Mouse (Mus musculus): Measurements from ENCODE around the gene Bcl2.
"Not testable (repeated sequence)": the region's sequence is repeated elsewhere in the genome, so short reads cannot be mapped to it uniquely, and the experiment has no call there.

Gene Bcl2

DNA sequence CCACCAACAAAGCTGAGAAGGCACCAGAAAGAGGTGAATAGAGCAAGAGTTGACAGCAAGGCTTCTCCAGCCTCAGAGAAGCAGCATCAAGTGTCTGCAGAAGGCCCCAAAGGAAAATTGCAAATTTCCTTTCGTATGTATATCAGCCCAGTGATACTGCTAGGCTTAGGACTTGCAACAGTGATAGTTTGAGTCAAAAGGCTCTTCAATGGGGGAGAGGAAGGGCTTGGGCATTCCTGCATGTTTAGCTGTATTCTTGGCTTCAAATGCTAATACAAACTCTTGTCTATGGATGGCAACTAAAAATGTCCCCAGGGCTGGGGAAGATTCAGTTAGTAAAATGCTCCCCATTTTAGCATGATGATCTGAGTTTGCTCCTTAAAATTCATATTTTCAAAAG, 149.6 kb downstream of the Bcl2 start:
- intact Hi-C loops (cut with DNase I): no loop called here

DNA sequence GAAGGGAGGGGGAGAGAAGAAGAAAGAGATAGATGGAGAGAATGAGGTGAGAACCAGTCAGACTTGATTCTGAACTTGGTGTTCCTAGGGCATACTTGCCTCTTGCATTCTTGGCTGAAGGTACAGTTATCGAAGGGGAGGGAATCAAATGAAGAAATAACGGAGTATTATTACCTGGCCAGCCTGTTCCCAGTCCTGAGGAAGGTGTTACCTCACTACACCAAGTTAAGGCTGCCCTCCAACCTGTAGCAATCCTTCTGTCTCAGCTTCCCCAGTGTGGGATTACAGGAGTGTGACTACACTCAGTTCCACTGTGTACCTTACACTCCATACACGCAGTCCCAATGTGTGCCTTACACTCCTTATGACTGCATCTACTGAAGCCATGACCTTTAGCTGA, 151.3 kb downstream of the Bcl2 start:
- intact Hi-C loops (cut with DNase I): no loop called here

DNA sequence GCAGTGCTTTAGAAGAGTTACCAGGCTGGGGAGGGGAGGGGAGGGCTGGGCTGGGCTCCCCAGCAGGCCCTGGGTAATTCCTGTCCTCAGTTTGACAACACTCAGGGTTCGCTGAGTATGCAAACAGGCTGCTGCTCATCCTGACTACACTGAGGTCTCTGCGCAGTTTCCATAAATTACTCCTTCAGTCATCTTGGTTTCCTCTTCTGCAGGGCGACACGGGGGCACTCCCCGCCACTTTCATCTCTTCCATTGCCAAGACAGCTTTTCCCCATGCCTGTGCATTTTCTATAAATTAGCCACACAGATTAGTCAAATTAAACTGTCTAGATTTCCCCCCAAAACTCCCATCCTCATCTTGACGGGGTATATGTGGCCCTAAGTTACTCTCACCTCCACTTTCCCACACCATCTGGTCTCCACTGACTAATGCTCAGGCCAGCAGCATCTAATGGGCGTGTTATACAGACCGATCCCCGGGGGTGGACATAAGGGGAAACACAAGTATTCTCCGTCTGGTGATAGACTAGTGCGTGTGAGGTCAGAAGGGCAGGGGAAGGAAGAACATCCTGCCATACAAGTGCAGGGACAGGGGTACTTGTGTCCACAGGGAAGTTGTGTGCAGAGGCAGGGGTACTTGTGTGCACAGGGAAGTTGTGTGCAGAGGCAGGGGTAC, 152.9 kb downstream of the Bcl2 start:
- intact Hi-C loops (cut with DNase I): no loop called here

DNA sequence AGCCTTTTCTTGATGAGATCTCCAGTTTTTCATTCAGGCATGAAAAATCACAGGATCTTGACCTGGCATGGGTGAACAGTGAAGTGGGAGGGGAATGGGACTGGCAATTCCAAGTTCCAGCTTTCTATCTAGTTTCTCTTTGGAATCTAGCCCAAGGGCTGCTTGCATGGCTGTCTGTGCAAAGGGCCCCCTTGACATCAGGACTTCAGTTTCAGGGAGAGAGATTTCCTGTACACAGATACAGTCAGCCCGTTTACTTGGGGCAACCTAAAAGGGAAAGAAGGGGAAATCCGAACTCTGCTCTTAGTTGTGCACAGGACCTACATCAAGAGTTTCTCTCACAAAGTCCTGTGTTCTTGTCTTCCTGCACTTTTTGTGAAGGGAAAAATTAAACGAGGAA, 154.0 kb downstream of the Bcl2 start:
- intact Hi-C loops (cut with DNase I): no loop called here

DNA sequence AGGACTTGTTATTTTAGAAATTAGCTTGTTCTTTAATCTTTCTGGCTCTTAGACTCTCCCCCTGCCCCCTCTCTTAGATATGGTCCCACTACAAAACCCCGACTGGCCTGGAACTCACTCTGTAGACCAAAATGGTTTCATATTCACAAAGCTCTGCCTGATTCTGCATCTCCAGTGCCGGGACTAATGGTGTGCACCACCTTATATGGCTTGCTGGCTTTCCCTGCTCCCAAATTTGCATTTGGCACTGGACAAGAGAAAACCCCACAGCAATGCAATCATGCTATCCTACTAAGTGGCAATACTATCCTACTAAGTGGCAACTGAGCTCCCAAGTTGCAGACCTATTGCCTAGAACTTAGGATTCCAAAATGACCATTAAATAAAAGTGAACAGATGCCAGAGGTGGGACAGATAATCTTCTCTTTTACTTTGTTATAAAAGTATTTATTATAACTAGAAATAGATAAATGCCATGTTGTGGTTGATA, 154.9 kb downstream of the Bcl2 start:
- intact Hi-C loops (cut with DNase I): no loop called here

DNA sequence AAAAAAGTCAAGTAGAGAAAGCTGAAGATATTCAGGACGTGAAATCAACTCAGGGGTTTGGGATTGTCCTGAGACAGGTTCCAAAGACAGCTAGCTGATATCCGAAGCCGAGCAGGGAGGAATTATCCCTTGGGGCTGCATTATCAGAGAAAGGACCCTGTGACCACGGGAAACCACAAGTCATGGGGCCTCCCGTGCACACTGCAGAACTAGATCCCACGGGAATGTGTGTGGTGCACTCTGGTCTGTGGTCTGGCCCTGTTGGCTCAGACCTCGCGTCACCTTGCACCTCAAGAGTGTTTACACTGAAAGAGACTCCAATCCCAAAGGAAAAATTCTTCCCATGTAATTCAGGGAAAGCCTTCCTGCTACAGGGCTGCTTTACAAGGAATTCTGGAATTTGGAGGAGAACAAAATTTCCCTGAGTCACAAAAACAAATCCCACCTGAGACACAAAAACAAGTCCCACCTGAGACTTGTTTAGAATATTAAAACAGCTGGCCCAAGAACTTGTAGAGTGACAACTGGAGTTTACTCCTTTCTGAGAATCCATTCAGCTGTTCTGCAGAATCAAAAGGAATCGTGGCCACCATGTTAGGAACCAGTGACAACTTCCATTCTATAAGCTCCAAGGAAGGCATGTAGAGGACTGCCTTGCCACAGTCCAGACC, 158.4 kb downstream of the Bcl2 start:
- intact Hi-C loops (cut with DNase I): no loop called here

DNA sequence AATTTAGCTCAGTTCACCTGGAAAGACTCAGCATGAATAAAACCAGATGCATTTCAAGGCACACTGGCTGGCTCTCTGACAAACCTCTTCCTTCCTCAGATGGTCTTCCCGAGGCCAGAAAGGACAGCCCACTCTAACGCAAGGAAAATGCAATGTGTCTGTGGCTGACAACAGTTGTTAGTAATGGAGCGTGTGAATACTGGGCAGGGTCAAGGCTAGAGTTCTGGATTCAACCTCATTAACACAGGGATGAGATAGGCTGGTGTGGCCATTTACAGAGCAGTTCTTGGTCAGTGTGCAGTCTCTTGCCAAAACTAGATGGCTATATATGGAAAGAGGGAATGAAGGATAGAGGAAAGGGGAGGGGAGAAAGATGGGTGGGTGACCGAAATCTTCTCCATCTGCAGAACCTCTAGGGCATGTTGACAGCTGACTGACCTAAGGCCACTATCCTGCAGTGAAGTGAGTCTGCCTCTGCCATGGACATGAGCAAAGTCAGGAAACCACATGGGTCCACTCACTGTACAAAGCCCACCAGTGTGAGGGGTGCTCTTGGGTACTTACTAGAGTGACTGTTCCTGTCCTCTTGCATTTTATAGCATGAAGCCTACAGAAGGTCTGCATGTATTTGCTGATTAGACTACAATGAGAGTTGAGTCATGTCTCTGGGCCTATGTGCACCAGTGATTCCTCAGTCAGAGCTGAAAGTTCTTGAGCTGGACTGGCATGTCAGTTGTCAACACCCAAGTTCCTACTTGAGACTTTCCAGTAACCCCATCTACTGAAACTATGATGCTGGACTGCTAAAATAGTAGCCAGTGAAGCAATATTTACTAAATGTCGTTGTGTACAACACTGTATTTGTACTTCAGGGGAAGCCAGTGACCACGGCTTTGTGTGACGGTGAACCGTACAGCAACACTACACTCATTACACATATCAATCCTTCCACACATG, 159.9 kb downstream of the Bcl2 start:
- intact Hi-C loops (cut with DNase I): no loop called here

DNA sequence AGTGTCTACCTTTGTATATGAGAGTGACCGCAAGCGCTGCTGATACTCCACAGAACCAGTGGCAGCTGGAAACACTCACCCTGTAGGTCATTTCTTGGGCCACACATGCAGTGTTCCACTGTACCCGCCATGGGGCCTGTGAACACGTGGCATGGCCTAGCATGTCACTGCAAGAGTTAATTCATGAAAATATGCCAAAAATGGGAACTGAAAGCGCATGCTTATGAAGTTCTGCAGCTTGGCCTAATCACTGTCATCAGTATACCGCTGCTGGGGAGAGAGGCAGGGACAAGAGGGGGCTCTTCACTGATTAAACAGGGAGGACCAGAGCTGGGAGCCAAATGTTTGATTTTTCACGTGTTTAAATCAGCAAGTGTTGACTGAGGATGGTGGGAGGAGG, 161.2 kb downstream of the Bcl2 start:
- intact Hi-C loops (cut with DNase I): no loop called here

DNA sequence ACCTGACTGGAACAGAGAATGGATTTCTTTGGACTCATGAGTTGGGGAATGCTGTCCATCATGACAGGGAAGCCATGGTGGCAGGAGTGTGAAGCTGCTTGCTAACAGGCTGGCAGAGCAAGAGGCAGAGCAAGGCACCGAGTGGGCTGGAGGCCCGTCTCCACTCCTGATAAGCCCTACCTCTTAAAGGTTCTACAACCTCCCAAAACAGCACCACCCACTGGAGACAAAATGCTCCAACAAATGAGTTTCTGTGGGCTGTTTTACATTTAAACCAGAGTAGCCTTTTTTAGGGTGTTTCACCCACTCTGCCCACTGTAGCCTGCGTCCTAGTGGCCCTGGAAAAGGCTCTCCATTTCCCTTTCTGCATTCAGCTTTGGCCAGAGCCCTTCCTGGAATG, 163.5 kb downstream of the Bcl2 start:
- intact Hi-C loops (cut with DNase I): no loop called here

DNA sequence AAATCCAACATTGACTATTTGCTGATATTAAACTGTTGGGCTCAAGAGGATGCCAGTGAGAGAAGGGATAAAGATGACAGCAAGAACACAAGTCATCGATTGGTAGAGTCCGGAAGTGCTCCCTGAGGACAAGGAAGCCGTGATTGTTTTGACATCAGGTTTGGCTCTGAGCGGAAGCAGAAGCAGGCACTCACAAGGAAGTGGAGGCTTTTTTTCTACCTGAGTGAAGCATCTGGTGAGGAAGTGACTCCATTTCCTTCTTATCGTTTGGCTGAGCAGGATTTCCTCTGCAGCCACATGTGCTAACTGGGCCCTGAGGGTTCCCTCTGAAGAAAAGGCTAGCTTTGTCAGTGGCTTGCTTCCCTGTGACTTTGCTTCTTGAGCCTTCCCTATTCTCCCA, 165.0 kb downstream of the Bcl2 start:
- intact Hi-C loops (cut with DNase I): loop anchor here (10.0 kb wide), 2 partner anchors 124 to 266 kb away; no protein-coding TSS in a partner anchor

DNA sequence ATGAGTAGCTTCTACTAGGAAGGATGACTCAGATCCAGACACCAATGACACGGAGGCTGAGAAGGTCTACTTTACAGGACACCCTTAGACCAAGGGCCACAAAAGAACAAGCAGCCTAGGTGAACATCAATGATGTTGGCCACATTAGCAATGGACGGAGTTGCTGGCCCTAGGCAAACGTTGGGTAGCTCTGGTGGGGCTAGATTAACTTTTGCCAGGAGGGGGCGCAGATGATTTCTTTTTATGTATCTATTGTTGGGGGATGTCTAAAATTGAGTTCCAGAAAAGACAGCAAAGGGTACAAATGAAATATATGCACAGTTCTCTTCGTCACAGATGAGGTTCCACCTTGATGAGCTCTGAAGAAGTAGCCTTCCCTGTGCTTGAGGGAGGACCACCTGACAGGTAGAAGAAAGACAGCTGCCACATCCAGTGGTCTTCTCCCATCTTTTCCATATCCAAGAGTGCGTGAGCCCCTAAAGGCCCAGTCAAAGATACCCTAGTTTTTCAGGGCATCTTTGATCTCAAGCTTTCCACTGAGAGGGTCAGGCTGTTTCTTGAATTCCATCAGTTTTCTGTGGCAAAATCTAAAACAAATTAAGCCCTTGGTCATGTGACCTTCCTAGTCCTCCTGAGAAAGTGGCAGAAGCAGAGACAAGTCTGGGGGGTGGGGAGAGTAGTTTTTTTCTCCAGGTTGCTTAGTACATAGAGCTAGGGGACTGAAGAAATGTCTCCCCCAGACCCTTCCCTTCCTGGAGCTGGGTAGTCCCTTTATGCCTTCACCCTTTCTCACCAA, 169.1 kb downstream of the Bcl2 start:
- intact Hi-C loops (cut with DNase I): loop anchor here (1.0 to 10.0 kb wide), 3 partner anchors 120 to 270 kb away; no protein-coding TSS in a partner anchor

DNA sequence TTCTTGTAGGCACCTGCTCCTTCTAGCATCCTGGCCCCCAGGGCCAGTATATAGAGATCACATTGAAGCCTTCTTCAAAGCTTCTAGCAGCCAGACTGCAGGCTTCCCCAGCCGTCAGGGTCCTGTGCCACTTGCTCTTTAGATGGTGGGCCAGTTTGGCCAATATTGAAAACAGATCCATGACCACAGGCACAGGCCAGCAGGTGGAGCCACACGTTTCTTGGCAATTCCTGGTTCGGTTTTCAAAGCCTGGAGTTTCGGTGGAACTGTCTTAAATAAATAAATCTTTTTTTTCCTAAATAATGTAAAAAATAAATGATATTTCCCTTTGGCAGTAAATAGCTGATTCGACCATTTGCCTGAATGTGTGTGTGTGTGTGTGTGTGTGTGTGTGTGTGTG, 171.3 kb downstream of the Bcl2 start:
- intact Hi-C loops (cut with DNase I): loop anchor here (10.0 kb wide), 2 partner anchors 118 to 272 kb away; no protein-coding TSS in a partner anchor

DNA sequence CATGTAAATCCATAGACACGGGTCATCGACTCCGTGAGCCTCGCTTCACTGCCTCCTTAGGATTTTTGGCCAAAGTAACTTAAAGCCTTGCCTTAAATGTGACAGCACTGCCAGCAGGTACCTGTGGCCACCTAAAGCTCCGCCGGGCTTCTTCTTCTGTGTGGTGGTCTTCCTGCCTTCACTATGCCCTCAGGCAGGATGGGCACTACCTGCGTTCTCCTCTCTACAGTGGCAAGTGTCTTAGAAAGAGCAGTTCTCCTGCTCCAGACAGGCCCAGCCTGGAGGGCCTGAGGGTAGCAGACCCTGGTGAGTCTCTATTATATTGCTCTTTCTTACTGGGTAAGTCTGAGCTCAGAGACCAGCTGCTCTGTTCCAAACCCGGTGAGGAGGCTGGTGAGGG, 172.2 kb downstream of the Bcl2 start:
- intact Hi-C loops (cut with DNase I): loop anchor here (10.0 kb wide), 2 partner anchors 117 to 273 kb away; no protein-coding TSS in a partner anchor

DNA sequence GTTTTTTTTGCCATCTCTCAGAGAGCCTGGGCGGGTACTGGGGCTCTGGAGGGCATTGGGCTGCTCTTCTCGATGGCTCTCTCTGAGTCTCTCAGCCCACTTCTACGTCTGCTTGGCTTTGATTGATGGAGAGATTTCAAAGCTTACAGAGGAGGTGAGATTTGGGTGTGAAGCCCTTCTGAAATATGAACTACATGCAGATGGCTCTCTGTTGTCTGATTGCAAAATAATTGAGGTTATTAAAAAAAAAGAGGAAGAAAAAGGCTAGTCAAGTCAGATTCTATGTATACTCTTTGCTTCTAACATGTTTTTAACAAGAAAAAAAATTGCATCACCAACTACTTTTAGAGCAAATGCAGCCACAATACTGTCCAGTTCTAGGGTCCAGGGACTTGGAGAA, 173.9 kb downstream of the Bcl2 start:
- intact Hi-C loops (cut with DNase I): loop anchor here (10.0 kb wide), 2 partner anchors 115 to 275 kb away; no protein-coding TSS in a partner anchor

DNA sequence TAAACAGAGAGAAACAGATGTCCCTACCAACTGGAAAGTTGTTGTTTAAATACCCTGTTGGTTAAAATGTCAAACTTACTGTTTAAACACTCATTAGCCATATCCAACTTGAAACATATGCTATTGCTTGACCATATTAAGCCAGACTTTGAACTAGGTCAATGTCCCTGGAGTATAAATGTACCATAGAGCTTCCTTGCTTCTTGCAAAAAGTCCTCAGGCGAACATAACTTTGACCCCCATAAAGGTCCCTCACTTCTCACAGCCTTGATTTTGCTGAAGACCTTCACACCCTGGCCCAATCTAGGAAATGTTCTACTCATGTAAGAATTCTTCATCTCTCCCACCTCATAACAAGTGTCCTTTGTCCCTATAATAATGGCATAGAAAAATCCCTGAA, 175.0 kb downstream of the Bcl2 start:
- intact Hi-C loops (cut with DNase I): no loop called here

DNA sequence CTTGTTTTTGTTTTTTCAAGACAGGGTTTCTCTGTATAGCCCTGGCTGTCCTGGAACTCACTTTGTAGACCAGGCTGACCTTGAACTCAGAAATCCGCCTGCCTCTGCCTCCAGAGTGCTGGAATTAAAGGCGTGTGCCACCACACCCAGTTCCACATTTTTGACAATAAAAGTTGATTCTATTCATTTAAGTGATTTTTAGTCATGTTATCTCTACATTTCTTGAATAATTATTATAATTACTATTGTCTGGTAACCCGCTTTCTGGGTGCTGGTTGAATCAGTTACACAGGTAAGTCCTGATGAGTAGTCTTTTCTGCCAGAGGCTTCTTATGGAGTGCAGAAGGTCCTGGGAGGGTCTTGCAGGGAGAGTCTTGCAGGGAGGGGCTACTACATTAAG, 179.2 kb downstream of the Bcl2 start:
- intact Hi-C loops (cut with DNase I): not testable (repeated sequence)

DNA sequence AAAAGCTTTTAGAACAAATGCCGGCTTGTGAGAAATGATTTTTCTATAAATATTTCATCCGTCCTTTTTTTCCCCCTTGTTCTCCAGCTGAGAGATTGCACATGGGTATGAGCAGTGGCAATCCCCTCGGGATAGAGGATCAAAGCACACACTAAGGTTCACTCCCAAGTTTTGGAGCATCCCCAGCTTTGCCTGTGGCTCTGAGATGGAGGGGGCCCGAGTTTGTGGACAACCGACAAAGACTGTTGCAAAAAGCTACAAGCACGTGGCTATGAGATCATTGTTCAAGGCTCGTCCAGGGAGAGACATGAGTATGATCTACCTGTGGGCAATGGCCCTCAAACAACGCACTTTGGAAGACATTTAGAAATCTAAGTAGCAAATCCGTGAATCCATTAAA, 184.5 kb downstream of the Bcl2 start:
- intact Hi-C loops (cut with DNase I): no loop called here

DNA sequence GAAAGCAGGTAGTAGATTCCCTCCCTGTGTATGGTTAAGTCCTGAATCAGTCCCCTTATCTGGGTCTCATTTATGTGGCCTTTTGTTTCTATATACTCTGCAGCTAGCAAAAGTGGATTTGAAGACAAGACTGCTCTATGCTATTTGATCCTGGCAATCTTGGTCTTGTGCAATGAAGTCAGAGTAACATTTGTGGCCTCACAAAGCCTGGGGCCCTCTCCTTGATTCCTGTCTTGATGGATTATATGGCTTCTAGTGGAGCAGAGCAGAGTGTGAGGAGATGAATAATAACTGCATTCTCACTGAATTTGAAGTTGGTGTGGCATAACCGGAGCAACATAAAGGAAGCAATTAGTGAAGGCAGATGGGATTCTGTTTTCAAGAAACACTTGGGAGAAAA, 186.5 kb downstream of the Bcl2 start:
- intact Hi-C loops (cut with DNase I): no loop called here

DNA sequence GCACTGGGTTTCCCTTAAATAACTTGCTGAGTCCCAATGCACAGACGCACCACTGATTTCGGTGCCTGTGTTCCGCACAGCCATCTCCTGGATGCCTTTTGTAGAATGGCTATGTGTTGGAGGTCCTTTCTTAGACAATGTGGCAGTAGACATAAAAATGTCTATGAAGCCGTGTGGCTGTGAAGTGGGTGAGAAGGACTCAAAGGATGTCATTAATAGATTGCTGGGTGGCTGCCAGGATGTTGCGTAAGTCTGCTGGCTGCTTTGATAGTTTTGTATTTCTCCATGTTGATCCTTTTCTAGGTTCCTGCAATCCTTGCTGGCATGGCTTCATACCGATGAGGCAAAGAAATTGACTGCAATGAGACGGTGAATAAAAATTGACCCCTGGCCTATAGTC, 187.3 kb downstream of the Bcl2 start:
- intact Hi-C loops (cut with DNase I): no loop called here

DNA sequence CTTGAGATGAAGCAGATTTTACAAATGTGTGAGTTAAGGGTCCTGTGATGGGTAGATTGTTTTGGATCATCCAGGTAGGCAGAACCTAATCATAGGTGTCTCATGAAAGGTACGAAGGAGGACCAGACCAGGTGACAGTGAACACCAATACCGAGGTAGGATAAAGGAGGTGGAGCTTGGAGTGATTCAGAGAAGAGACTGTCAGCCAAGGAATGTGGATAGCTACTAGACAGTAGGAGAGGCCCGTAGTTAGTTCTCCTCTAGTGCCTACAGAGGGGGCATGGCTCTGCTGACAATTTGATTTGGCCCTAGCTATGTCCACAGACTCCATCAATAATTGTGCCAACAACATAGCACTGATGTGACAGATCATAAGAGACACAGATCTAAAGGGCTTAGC, 188.0 kb downstream of the Bcl2 start:
- intact Hi-C loops (cut with DNase I): no loop called here

DNA sequence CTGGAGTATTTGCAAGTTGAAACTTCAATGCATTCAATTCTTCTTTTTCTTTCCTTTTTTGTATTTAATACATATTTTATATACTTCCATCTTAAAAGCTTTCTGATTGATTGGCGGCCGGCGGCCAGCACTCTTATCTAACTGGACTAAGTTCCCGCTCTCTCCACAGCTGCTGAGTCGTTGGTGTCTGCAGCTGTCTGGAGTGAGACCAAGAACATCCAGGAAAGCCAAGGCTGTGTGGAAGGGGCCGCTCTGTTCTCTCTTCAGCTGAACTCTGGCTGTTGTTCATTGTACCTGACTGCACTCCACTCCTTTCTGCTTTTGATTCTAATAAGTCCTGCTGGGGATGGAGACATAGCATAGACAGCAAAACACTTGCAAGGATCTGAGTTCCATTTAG, 190.3 kb downstream of the Bcl2 start:
- intact Hi-C loops (cut with DNase I): no loop called here

Data from adrenal gland (tissue).